Mouse (Mus musculus) MEL (cell line): Measurements from ENCODE around the gene Arrdc3.

Experiments
- CTCF ChIP-seq, 3 experiments: IDR thresholded peaks in 2 of 3; conservative IDR thresholded peaks in 1 of 3; 2 replicates each; pipeline ENCODE4 v1.5.1; 2011 to 2012; ENCODE audit warnings: low read length in 3 of 3, low read depth in 2 of 3, mild to moderate bottlenecking in 2 of 3, improper control_type of control experiment in 1 of 3, inconsistent platforms in 1 of 3, mixed read lengths in 1 of 3, moderate library complexity in 1 of 3; ENCODE audit not compliant: control insufficient read depth in 1 of 3, insufficient read depth in 1 of 3, poor library complexity in 1 of 3, severe bottlenecking in 1 of 3
- ELF1 ChIP-seq: IDR thresholded peaks from 2 replicates; pipeline ENCODE4 v1.6.1; 2014; ENCODE audit warnings: low read depth, mild to moderate bottlenecking, inconsistent platforms, low read length, improper control_type of control experiment, moderate library complexity
- EP300 ChIP-seq, 2 experiments: IDR thresholded peaks; 2 replicates each; pipeline ENCODE4 v1.6.1; 2011; ENCODE audit warnings: improper control_type of control experiment in 2 of 2, low read length in 2 of 2, low read depth in 1 of 2, mild to moderate bottlenecking in 1 of 2
- KAT2A ChIP-seq: conservative IDR thresholded peaks from 2 replicates; pipeline ENCODE4 v1.6.1; 2012; ENCODE audit warnings: low read depth, low read length, improper control_type of control experiment, inconsistent platforms
- MAX ChIP-seq: IDR thresholded peaks from 2 replicates; pipeline ENCODE4 v1.6.1; 2011; ENCODE audit warnings: low read length, improper control_type of control experiment
- MYB ChIP-seq: IDR thresholded peaks from 2 replicates; pipeline ENCODE4 v1.6.1; 2011; ENCODE audit warnings: mild to moderate bottlenecking, low read depth, low read length, improper control_type of control experiment
- SIN3A ChIP-seq: IDR thresholded peaks from 2 replicates; pipeline ENCODE4 v1.6.1; 2012; ENCODE audit warnings: low read length, improper control_type of control experiment, inconsistent platforms
- TCF12 ChIP-seq: IDR thresholded peaks from 2 replicates; pipeline ENCODE4 v1.6.1; 2014; ENCODE audit warnings: low read depth, mild to moderate bottlenecking, inconsistent platforms, low read length, improper control_type of control experiment, moderate library complexity
- ZC3H11A ChIP-seq: IDR thresholded peaks from 2 replicates; pipeline ENCODE4 v1.6.1; 2012; ENCODE audit warnings: low read depth, mild to moderate bottlenecking, inconsistent platforms, low read length, improper control_type of control experiment

DNA sequence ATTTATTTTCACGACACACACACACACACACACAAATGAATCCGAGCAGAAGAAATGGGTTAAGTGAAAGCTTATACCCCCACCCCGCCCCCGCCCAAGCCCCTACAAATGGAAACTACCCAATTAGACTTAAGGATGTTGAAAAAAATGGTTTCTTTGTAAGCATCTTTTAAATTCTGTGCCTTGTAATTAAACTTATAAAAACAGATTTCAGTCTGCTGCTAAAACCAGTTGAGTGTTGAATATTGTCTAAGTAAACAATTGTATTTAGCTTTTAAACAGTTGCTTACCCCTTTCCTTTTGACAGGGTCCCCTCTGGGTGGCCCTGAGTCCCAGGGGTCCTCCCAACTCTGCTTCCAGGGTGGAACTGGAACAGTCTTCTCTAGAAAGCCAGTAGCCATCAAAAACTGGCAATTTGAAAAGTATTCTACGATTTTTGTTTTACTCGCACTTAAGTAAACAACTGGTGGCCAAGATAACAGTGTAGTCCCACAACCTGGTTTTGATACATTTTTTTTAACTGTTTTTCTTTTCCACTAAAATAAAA lies 3.6 kb downstream of the Arrdc3 start:
- TF ChIP-seq KAT2A, result no peak
- TF ChIP-seq CTCF (IDR thresholded peaks at IDR 0.05 in 2 of 3, conservative IDR thresholded peaks at IDR 0.05 in 1 of 3; ENCODE audit: control insufficient read depth in 1 of 3, insufficient read depth in 1 of 3, low read depth in 2 of 3, low read length in 3 of 3, poor library complexity in 1 of 3, severe bottlenecking in 1 of 3), result no peak
- TF ChIP-seq EP300 (IDR thresholded peaks at IDR 0.05; ENCODE audit: low read depth in 1 of 2, low read length in 2 of 2), result no peak
- no peak for TF ChIP-seq TCF12
- TF ChIP-seq SIN3A, result no peak
- no peak for TF ChIP-seq MYB
- TF ChIP-seq ZC3H11A, result no peak
- TF ChIP-seq MAX, result no peak
- TF ChIP-seq ELF1, result no peak
